Mouse (Mus musculus) kidney, adult 2 months (tissue): ENCODE data around the gene Olfr959.

ENCODE experiments used
- CTCF ChIP-seq: fragments of 200-500 bp; conservative IDR thresholded peaks from 2 replicates; pipeline ENCODE4 v1.5.1; 2011; ENCODE audit warnings: low read depth, mild to moderate bottlenecking, control low read depth, low read length, moderate library complexity, mixed read lengths; ENCODE audit not compliant: insufficient read depth, insufficient read length
- POLR2A ChIP-seq: fragments of 200-500 bp; IDR thresholded peaks from one replicate; pipeline ENCODE4 v1.6.1; 2011; ENCODE audit warnings: low read depth, low read length, control low read depth

- TF ChIP-seq POLR2A (no peak), CTCF (no peak)
Observed at GRCm38 (mm10) chr9:39602536-39603332, 27.4 kb upstream of the Olfr959 start.
